Mouse (Mus musculus) thymus, postnatal 10 days (tissue): ENCODE measurements at regions not wholly inside any gene's neighbourhood (a gene's known extent, or its start where the extent isn't known, plus 50 kb on each side); places are given as distances from the start of the nearest gene placed in this dataset.

Source experiments
- DNase-seq, 2 experiments: peaks; one replicate each; pipeline ENCODE4 v3.0.0; 2021; ENCODE audit warnings: low spot score in 2 of 2

- peak; percentile 60 to 75 for DNase-seq
Measured at GRCm38 (mm10) chr5:74943737-74944403, 100.7 kb downstream of the Chic2 start.

GRCm38 (mm10) chr5:74941426-74941825 is 103.1 kb downstream of the Chic2 start:
- no peak for DNase-seq

GRCm38 (mm10) chr5:74937416-74937940 is 107.1 kb downstream of the Chic2 start:
- no peak for DNase-seq

- no peak for DNase-seq
Measured at GRCm38 (mm10) chr5:74936087-74936486, 108.5 kb downstream of the Chic2 start.

GRCm38 (mm10) chr5:74935676-74936075 is 108.9 kb downstream of the Chic2 start:
- no peak for DNase-seq

GRCm38 (mm10) chr5:74933276-74933675 is 111.3 kb downstream of the Chic2 start:
- DNase-seq: no peak

GRCm38 (mm10) chr5:74932206-74932605 is 112.4 kb downstream of the Chic2 start:
- DNase-seq: no peak

- DNase-seq: no peak
Measured at GRCm38 (mm10) chr5:74931765-74932164, 112.8 kb downstream of the Chic2 start.

GRCm38 (mm10) chr5:74927543-74927942 is 117.0 kb downstream of the Chic2 start:
- DNase-seq: no peak

- no peak for DNase-seq
Measured at GRCm38 (mm10) chr5:74925769-74926168, 118.8 kb downstream of the Chic2 start.

GRCm38 (mm10) chr5:74924031-74924533 is 120.5 kb downstream of the Chic2 start:
- DNase-seq: no peak

- DNase-seq: no peak
Measured at GRCm38 (mm10) chr5:74923337-74923736, 121.2 kb downstream of the Chic2 start.

- no peak for DNase-seq
Measured at GRCm38 (mm10) chr5:74922881-74923280, 121.7 kb downstream of the Chic2 start.

GRCm38 (mm10) chr5:74920939-74921338 is 123.6 kb downstream of the Chic2 start:
- DNase-seq: no peak

- no peak for DNase-seq
Measured at GRCm38 (mm10) chr5:74920490-74920889, 124.1 kb downstream of the Chic2 start.

GRCm38 (mm10) chr5:74905504-74906061 is 139.0 kb downstream of the Chic2 start:
- no peak for DNase-seq

GRCm38 (mm10) chr5:74904927-74905503 is 139.6 kb downstream of the Chic2 start:
- DNase-seq: no peak

- no peak for DNase-seq
Measured at GRCm38 (mm10) chr5:74904327-74904726, 140.2 kb downstream of the Chic2 start.

GRCm38 (mm10) chr5:74903711-74904110 is 140.9 kb downstream of the Chic2 start:
- no peak for DNase-seq

GRCm38 (mm10) chr5:74897133-74897532 is 147.4 kb downstream of the Chic2 start:
- no peak for DNase-seq

GRCm38 (mm10) chr5:74893276-74893675 is 151.3 kb downstream of the Chic2 start:
- peak; percentile 23 to 35 for DNase-seq

- no peak for DNase-seq
Measured at GRCm38 (mm10) chr5:74891541-74891940, 153.0 kb downstream of the Chic2 start.

- no peak for DNase-seq
Measured at GRCm38 (mm10) chr5:74888934-74889333, 155.6 kb downstream of the Chic2 start.
